Mouse (Mus musculus) induced T-regulatory cell, adult 2 months (primary cell): ENCODE results near the gene Nek6.

Experiments
- DNase-seq: peaks from one replicate; pipeline ENCODE4 v3.0.0-alpha.2; 2012; ENCODE audit warnings: low read depth

Gene Nek6

DNA sequence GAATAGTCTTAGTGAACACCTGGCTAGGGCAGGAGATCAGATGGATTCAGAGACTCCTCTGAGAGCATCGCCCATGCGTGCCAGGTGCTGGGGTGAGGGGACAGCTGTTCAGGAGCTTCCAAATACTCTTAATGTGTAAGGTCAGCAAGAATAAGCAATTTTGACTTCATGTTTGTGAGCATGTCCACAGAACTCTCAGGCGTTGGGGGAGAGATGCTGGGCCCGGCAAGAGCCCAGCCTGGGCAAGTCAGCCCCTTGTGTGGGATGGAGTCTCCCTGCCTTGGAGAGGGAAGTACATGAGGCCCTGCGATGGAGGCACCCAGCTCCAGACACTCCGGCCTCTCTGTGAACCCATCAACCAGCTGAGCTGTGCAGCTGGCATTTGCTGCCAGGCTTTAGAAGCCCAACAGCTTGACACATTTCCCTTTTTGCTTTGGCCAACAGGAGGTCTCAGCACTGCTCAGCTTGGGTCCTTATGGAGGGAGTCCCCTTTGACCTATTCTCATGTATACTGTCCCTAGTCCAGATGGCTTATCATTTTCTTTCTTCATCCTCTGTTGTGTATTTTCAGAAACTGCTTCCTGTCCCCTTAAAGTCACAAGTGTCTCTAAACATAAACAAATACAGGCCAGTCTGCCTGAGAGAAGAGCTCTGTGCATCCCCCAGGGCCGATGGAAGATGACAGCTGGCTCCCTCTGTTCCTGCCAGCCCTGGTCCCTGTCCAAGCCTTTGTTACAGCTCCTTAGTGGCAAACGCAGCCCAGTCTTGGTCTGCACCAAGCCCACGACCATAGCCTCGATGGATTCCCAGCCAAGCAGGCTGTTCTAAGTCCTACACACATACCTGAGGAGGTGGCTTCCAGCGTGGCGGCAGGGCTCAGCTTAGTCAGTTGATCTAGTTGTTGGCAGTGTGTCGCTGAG is 67.4 kb downstream of the Nek6 start:
- no peak for DNase-seq

DNA sequence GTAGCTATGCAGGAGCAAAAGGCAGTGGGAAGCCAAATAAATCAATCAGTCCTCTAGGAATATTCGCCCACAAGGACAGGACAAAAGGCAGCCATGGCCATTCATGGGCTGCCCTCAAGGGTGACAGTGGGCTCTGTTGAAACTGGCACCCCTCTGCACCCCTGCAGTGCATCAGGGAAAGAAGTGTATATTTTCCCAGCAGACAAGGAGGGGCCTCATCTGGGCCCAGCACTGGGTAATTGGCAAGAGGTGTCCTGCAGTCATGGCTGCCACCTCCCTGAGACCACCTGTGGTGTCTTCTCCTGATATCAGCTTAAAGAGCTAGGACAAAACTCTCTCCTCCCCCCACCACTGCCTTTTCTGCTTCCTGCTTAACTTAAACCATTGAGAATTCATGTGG is 68.1 kb downstream of the Nek6 start:
- no peak for DNase-seq

DNA sequence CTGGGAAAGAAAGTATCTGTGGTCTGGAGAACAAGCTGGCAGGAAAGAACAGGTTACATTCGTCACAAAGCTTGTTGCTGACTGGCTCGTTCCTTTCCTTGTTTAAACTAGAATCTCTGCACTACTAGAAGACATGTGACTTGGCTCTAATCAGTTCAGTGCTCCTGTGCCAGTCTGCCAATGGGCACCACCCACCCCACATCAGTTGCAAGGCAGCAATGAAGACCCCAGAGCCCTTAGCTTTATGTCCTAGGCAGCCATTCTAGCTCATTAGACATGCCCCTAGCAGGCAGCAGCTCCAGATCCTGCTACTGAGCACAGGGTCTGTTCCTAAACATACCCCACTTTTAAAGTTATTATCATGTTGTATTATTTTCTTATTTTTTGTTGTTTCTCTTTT is 72.5 kb downstream of the Nek6 start:
- DNase-seq = no peak

DNA sequence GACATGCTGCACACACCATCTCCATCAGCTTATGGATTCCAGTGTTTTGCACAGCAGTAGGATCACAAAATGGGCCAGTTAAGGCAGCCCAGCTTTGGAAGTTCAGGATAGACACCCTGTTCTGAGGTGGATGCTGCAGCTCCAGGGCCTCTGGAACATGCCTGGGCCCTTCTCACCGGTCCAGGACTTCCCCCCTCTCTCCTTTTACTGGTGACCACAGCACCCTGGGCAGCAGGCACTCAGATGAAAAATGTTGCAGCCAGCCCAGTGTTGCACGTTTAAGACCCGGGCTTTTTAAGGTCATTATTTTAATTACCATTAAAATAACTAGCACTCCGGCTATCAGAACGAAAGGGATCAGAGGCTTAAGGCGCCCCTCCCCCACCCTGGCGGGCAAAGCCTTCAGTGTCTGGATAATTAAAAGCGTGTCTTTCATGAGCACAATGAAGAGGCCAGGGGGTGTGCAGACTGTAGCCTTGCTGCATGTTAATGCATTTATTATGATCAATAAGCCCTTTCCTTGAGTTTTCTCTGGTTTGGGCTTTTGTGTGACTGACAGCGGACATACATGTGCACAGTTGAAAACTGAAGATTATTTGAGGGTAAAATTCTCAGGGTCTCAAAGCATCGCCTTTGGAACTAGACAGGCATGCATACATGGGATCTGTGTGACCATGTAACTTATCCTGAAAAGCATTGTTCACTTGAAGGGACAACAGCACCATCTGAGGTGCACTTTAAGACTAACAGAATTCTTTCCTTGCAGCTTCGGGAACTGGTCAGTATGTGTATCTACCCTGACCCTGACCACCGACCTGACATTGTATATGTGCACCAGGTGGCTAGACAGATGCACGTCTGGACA is 73.3 kb downstream of the Nek6 start:
- no peak for DNase-seq

DNA sequence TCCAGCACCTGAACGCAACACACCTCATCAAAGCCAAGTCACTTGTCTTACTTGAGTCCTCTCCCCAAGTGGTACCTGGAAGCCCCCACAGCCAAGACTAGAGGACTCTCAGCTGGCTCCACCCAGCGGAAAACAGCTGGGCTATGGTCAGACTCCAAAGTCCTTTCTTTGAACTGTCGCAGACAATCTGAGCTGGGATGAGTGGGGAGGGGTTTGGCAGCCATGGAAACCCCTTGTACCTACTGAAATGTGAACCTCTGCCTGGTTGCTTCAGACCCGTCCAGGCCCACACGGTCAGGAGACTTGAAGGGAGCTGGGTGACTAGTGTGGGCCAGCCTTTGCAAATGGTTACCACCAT is 73.9 kb downstream of the Nek6 start:
- DNase-seq = no peak

DNA sequence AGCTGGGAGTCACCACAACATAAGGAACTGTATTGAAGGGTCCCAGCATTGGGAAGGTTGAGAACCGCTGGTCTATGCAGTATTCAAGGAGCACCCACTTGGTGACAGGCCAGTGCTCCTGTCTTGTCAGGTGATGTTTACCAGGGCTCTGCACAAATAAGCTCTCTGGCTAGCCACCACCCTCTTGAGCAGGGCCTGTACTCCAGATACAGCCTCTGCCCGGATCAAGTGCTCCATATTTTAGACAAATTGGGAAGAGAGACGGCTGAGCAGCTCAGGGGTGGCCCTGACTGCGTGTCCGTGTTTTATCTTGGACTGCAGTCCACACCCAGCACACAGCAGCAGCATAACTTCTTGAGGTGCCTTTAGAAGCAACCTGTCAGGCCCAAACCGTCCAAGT is 75.3 kb downstream of the Nek6 start:
- DNase-seq = no peak

DNA sequence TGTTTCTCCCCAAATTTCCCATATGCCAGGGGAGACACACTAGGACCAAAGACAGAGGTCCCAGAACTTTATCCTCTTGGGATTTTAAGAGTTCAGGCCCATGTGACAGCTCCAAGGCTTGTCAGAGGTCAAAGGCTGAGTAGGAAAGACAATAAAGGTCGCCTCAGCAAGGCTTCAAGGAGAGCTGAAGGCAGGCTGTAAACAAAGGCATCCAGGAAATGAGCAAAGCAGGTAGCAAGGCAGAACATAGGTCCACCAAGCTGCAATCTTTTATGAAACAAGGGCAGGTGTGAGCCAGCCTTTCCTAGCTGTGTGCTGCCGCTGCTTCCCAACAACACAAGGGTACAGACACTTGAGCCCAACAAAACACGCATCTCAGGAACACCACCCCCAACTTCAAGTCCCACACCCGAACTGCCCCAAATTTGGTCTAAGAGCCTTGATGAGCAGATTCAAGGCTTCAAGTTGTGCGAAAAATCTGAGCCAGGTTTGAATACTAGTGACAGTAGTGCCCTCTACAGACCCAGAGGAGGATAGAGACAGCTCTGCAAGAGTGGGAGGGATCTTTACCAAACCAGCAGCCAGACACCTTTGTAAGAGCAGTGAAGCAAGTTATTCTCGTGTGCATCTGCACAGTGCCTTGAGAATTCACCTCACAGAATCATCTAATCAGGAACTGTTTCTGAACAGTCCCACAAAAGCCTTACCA is 80.5 kb downstream of the Nek6 start:
- peak; percentile 27 for DNase-seq

DNA sequence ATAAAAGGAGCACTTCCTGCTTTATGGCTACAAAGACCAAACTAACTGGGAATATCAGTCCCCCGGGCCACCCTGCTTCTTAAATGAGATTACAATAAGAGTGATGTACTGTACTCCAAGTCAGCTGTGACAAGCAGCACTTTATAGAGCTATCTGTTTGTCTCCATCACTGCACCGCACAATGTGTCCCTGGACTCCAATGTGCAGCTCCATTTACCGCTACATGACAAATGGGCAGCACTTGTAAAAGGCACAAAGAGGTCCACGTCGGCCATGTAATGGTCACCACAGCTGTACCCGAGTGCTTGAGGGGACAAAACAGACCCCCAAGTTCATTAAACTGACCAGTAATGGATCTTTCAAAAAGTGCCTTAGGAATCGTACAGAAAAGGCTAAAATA is 83.4 kb downstream of the Nek6 start:
- DNase-seq = no peak

DNA sequence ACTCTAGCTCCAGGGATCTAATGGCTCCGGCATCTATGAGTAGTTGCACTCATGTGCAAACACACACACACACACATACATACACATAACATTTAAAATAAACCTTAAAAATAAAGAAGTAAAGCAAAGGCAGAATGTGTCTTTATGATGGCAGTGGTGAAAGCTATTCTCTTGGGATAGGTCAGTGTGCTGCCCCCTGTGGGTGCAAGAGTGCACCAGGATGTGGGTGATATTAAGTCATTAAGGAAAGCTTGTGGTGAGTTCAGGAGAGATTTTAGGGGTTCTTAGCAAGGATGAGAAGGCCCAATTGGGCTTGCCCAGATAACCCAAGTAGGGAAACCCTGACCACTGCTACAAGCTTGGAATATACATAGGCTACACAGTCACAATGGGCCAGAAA is 86.5 kb downstream of the Nek6 start:
- DNase-seq = peak; percentile 28

DNA sequence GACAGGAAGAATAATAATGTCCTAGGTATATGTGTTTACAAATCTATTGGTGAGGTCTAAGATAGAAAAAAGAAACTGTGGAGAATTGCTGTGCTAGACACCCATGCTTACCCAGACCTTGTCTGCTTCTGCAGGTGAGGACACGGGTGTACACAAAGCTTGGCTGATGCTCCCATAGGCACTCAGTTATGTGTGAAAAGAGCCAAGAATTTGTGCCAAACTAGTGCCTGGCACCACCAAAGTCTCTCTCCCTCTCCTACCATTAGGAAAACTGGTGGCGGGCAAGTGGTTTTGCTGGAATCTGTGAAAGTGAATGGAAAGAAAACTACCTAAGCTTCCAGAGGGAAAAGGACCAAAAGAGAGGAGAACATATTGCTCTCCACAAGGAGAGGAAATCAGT is 87.0 kb downstream of the Nek6 start:
- DNase-seq = no peak

DNA sequence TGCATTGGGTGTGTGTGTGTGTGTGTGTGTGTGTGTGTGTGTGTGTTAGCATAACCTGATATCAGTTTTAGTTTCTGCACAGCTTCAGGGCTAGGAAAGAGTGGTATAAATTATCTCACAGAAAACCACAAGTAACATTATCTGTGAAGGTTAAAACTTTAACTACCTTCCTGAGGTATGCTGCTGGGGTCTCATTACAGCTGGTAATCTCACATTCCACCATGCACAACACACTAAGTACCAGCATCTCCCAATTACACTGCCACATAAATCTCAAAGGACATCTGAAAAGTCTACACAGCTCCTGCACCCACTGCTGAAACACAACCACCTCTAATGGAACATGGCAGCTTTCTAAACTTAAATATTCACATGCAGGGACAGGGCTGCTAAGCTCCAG is 89.4 kb downstream of the Nek6 start:
- no peak for DNase-seq

DNA sequence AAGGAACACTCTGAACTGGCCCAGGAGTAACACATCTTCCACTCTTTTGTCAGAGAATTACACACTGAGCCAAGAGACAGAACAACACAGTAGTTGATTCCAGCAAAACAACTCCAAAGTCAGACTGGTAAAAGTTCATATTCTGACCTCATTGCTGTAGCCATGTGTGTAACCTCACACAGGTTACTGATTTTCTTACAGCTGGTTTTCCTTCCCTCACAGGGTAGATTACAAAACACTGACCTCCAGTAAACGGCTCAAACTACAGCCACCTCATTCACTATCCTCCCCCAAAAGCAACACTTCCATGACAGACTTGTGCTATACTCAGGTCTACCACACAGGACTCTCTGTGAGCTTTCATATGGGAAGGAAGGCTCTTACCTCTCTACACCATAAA is 96.3 kb downstream of the Nek6 start:
- no peak for DNase-seq

DNA sequence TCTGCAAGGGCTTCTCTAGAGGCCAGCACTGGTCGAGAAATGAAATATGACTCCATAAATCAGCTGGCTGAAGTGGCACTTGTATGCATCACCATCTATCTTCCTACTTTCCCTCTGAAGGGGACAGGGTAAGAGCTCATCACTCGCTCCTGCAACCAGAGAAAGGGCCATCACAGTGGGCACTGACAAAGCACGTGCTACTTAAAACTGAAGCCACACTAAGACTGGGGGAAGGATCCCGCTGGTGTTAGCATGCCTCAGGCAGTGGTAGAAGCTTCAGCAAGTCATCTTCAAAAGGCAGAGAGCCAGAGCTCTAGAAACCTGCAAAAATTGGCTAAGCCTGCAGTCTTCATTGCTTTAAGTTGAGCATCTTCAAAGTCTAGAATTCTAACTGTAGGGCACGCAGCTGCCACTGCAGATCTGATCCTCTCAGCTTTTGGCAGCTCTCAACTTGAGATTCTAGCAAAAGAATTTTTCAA is 97.4 kb downstream of the Nek6 start:
- no peak for DNase-seq

DNA sequence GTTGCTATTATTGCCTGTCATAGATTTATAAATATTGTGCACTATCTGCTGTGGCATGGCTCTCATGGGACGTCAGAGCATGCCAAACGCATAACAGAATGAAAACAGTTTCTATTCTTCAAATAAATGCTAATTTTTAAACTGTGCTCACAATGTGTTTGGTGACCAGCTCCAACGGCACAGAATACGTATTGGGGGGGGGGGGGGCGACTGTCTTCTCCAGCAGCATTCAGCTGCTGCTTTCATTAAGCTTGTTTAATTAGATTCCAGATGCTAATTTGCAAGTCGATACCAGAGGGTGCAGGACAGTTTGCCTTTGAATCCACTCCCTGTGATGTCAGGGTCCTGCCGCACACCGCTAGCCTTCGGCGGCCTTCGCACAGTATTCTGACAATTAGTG is 97.9 kb downstream of the Nek6 start:
- no peak for DNase-seq

DNA sequence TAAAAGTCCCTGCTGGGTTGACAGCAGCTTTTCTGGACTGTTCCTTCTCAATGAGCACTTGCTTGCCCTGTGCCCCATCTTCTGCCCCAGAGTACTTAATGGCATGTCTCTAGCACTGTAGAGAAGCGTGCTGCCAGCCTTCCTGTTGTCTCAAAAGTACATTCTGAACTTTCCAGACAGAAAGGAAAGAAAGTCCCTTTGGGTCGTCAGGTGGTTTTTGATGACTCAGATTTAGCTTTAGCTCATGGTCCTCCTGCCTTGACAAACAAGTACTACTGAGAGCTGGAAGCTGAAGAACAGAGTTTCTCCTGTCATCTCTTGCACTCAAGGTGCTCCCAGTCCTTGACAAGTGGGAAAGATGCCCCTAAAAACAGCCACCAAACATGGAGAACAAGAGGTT is 98.7 kb downstream of the Nek6 start:
- DNase-seq = peak; percentile 66

DNA sequence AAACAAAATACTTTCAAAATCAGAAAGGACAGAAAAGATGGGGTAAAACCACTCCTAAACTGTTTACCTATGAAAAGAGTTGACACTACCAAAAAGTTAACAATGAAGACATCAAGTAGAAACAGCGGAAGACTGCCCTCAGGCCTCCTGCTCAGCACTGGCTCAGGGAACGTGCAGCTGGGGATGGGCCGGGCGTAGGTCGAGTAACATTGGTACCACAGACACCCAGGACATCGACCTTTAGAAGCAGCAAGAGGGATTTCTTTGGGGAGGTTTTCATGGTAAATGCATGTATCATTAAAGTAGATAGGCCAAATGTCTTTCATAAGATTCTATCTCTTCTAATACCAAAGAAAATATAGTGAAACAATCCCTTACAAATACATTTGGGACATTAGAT is 101.2 kb downstream of the Nek6 start:
- no peak for DNase-seq

DNA sequence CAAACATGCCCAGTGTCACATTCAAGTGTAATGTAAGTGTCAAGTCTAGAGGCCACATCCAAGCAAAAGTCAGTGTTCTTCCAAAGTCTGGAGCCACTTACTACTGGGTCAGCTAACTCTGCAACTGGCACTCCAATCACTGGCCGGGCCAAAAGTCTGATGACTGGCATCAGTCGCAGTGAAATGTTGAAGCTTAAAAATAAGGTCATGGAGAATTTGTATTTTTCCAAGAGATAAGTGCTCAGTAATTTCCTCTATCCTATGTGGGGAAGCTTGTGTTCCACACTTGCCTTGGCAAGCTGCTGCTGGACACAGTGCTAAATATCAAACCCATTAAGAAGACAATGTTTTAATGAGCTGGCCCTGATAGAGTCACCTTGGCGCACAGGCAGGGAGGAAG is 102.1 kb downstream of the Nek6 start:
- no peak for DNase-seq

DNA sequence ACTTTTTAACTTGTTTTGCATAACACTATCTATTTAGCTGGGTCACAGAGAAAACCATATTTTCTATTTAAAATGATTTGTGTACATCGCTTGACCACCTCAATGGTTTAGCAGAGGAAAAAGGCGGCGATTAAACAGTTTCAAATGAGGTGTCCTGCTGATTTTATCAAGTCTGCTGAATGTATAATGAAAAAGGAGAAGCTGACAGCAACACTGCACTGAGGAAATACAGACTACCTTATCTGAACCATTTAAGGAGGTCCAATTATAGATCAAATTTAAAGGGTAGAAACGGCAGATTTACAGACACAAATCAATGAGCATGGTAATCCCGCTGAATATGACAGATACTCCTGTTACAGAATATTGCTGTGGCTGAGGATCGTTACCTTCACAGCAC is 103.0 kb downstream of the Nek6 start:
- no peak for DNase-seq

DNA sequence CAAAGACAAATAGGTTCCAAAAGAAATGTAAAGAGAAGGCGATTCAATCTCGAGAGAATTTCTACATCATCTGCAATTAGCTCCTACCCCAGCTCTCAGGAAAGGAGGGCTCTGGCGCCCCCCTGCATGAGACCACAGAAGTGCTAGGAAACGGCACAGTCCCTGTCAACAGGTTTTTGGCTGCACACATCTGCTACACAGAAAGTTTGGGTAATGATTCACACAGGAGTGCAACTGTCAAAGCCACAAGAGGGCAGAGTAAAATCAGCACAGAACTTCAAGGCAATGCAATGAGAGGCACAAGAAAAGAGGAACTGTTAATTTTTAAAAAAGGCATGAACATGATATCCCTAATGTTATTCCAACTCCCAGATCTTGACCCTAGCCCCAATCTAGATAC is 104.6 kb downstream of the Nek6 start:
- DNase-seq = no peak

DNA sequence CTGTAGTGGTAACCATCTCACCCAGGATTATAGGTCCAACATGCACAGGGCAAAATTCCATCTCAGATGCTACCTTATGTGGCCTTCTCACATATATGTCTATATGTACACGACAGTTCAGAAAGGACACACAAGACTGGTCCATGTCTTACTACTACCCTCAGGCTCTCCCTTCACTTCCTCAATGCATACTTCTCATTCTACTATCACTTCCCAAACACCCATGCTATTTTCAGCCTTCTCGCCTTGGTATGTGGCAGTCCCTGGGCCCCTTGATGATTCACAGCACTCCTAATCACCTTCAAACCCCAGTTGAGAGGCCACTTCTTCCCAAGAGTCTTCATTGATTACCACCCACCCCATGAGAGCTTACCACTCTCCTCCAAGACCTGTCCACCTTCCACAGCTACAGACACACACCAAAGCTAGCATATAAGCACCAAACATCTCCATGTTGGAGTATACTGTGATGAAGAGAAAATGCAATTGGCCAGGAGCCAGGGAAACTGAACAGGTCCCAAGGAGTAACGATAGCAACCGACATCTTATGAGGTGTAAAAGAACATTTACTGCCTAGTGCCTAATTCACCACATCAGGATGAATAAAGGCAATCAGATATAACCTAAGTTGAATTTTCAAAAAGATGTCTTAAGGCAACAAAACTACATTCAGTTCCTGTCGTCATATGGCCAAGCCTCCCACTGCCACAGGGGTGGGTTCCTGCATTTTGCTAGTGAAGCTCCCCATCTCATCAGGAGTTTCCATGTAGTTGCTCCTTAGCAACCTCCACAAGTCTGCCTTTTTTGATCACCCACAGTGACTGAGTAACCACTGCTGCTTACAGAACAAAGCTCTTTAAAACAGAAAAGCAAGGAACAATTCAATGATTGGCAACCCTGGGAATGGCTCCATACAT is 105.8 kb downstream of the Nek6 start:
- DNase-seq = no peak

DNA sequence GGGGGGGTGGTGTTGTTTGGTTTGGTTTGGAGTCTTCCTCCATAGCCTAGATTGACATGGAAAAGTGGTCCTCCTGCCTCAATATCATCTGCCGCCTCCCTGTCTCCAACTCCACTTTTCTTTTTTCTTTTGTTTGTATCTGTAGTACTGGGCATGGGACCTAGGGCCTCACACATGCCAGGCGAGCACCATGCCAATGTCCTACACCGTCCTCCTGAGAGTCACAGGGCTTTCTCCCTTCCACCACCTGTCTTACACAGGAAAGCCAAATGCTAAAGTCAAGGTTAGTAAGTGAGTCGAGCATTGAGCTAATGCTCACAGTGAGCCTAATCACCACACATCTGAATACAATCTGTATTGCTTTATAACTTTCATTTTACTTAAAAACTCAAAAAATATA is 108.3 kb downstream of the Nek6 start:
- no peak for DNase-seq

DNA sequence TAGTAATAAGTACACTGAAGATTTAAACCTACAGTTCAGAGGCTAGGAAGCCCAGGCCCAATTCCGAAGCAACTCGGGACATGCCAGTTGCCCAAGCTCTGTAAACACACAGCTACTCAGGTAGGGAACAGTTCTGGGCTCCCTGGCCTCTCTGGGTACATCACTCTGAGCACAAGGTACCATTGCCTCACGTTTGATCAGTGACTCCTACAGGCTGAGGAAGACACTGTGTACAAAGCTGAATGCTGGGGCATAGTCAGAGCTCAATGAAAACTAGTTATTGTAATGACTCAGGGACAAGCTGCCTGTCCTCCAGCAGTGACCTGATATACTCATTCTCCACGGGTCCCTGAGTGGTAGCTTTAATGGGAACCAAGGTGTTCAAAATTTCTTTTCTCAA is 109.6 kb downstream of the Nek6 start:
- no peak for DNase-seq
